Mouse (Mus musculus) lung, postnatal 0 days (tissue): Measurements from ENCODE around the gene Exoc6b. TPM values are rescaled to one million over a fixed set of nuclear protein-coding genes. Genes with fewer than 3 reads are reported as not detected.
"Not testable (repeated sequence)": the region's sequence is repeated elsewhere in the genome, so short reads cannot be mapped to it uniquely, and the experiment has no call there.

ENCODE experiments used
- ATAC-seq: fragments of 200-750 bp; cut with Nextera tagmentation; 2 replicates; pipeline ENCODE4 v1.8.0; 2017; ENCODE audit warnings: moderate library complexity
- DNase-seq: peaks from one replicate; pipeline ENCODE4 v3.0.0-alpha.2; 2016; ENCODE audit warnings: low spot score
- H3K27ac ChIP-seq: fragments of 300-500 bp; sonication (generic); 2 replicates; pipeline ENCODE4 v1.5.1; 2014; ENCODE audit warnings: antibody characterized with exemption, mild to moderate bottlenecking, low read length, mixed read lengths
- H3K27me3 ChIP-seq: fragments of 300-500 bp; sonication (generic); replicated peaks from 2 replicates; pipeline ENCODE4 v1.6.1; 2014; ENCODE audit warnings: low read length, mixed read lengths; ENCODE audit not compliant: insufficient read depth
- H3K36me3 ChIP-seq: fragments of 300-500 bp; sonication (generic); 2 replicates; pipeline ENCODE4 v1.6.1; 2014; ENCODE audit warnings: low read length, mixed read lengths; ENCODE audit not compliant: insufficient read depth
- H3K4me1 ChIP-seq: fragments of 300-500 bp; sonication (generic); 2 replicates; pipeline ENCODE4 v1.6.1; 2014; ENCODE audit warnings: antibody characterized with exemption, low read depth, low read length, mixed read lengths; ENCODE audit not compliant: insufficient read depth
- H3K4me2 ChIP-seq: fragments of 300-500 bp; sonication (generic); replicated peaks from 2 replicates; pipeline ENCODE4 v1.6.1; 2014; ENCODE audit warnings: low read depth, mild to moderate bottlenecking, low read length, moderate library complexity, mixed read lengths
- H3K4me3 ChIP-seq: fragments of 300-500 bp; sonication (generic); 2 replicates; pipeline ENCODE4 v1.5.1; 2014; ENCODE audit warnings: low read depth, low read length
- H3K9ac ChIP-seq: fragments of 300-500 bp; sonication (generic); replicated peaks from 2 replicates; pipeline ENCODE4 v1.6.1; 2014; ENCODE audit warnings: low read depth, mild to moderate bottlenecking
- H3K9me3 ChIP-seq: fragments of 300-500 bp; sonication (generic); 2 replicates; pipeline ENCODE4 v1.6.1; 2016; ENCODE audit warnings: low read length, mixed read lengths
- CTCF ChIP-seq: IDR thresholded peaks from 2 replicates; pipeline ENCODE4 v1.5.1; 2016; ENCODE audit warnings: antibody characterized with exemption, mild to moderate bottlenecking
- EP300 ChIP-seq: IDR thresholded peaks from 2 replicates; pipeline ENCODE4 v1.6.1; 2016; ENCODE audit warnings: antibody characterized with exemption, mild to moderate bottlenecking, control low read depth
- WGBS: fragments of 180-500 bp; shearing (Covaris S2); extraction: QIAGEN DNeasy Blood & Tissue Kit; methylation state at CpG from one replicate; pipeline ENCODE4 v1.1.7; 2014; 5-methylcytosine and 5-hydroxymethylcytosine counted together
- polyA plus RNA-seq: library from polyadenylated mRNA; unstranded; fragments of >200 nt; fragmentation: Nextera tagmentation; extraction: Ambion mirVana; gene quantifications from 2 replicates; pipeline ENCODE4 v1.2.1, GENCODE M21; 2015

Exoc6b gene
- polyA plus RNA-seq, 1 experiment from 2014 or later = 14.8 TPM

DNA sequence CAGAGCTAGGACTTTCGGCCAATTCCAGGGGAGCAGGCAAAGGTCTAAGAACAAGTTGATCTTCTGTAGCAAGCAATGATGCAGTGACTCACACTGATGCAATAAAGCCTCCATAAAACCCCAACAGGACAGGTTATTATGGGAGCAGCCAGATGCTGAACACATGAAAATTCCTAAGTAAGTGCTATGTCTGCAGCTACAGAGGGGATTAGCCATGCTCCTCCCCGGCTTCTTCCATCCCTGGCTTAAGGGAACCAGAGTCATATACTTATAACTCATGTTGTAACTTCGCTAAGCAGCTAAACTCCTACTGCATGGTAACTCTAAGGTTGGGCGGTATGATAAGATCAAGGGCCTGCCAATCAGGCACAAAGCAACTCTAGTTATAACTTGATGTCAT, 18.1 kb upstream of the Exoc6b start:
- Histone ChIP-seq H3K9ac (no peak overlapping the region), H3K36me3 (no peaks in the 10 kb centered on the region), H3K4me2 (no peak overlapping the region), H3K27me3 (no peaks in the 10 kb centered on the region), H3K4me3 (no peak overlapping the region), H3K27ac (no peak overlapping the region), H3K4me1 (no peaks in the 10 kb centered on the region), H3K9me3 (no peaks in the 10 kb centered on the region)
- TF ChIP-seq CTCF = no peak
- no peak for TF ChIP-seq EP300
- DNase-seq (no peak), ATAC-seq (no peak)
- 90% methylated on average over 4 of the region's 4 CpGs for WGBS

DNA sequence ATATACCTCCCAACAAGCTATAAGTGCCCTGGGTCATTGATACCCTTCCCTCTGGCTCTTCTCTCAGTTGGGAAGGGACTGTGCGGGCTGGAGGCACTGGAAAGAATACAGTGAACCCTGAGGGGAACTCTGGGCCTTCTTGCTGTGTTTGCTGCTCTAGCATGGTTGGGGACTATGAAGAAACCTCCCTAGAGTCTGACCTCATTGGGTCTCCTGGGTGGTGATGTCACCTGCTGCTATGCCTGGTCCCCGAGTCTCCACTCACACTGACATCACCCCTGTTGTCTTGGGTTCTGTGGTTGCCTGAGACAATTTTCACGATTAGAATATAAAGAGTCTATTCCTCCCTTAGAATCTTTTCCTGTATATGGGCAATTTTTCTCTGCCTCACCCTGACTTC, 17.3 kb upstream of the Exoc6b start:
- no peak overlapping the region for H3K27ac ChIP-seq
- H3K4me2 ChIP-seq = no peak overlapping the region
- no peak for ATAC-seq
- no peak for DNase-seq
- no peaks in the 10 kb centered on the region for H3K36me3 ChIP-seq
- H3K9me3 ChIP-seq = no peaks in the 10 kb centered on the region
- H3K4me3 ChIP-seq = no peak overlapping the region
- no peaks in the 10 kb centered on the region for H3K27me3 ChIP-seq
- WGBS = 67% methylated on average over 3 of the region's 3 CpGs
- H3K4me1 ChIP-seq = no peaks in the 10 kb centered on the region
- no peak for TF ChIP-seq EP300
- TF ChIP-seq CTCF = no peak
- H3K9ac ChIP-seq = no peak overlapping the region

DNA sequence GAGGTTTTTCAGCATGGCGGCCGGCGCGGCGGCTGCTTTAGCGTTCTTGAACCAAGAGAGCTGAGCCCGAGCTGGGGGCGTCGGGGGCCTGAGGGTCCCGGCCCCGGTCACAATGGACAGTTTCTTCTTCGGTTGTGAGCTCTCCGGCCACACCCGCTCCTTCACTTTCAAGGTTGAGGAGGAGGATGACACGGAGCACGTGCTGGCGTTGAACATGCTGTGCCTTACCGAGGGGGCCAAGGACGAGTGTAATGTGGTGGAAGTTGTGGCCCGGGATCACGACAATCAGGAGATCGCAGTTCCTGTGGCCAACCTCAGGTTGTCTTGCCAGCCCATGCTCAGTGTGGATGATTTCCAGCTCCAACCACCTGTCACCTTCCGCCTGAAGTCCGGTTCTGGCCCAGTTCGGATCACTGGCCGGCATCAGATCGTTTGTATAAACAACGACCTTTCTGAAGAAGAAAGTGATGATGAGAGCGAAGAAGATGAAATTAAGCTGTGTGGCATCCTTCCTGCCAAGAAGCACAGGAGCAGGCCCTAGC, 6.9 kb upstream of the Exoc6b start:
- not testable (repeated sequence) for H3K4me2 ChIP-seq, H3K36me3 ChIP-seq, H3K27me3 ChIP-seq, ATAC-seq, H3K4me1 ChIP-seq, H3K4me3 ChIP-seq, DNase-seq, H3K9ac ChIP-seq, H3K9me3 ChIP-seq, H3K27ac ChIP-seq
- WGBS = 75% methylated on average over 29 of the region's 29 CpGs

DNA sequence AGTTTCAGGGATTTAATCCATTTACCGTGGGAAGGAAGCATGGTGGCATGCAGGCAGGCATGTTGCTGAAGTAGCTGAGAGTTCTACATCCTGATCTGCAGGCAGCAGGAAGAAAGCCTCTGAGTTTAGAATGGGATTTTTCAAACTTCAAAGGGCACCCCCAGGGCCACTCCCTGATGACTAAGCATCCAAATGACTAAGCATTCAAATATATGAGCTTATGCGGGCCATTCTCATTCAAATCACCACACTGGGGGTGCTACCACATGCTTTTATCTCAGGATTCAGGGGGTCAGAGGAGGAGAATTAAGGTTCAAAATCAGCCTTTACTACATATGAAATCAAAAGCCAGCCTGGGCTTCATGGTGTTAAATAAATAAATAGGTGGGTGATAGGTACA, 5.7 kb upstream of the Exoc6b start:
- Histone ChIP-seq H3K4me2 (no peak overlapping the region), H3K27me3 (no peaks in the 10 kb centered on the region), H3K9me3 (no peaks in the 10 kb centered on the region), H3K27ac (no peak overlapping the region), H3K36me3 (no peaks in the 10 kb centered on the region), H3K9ac (no peak overlapping the region), H3K4me1 (no peaks in the 10 kb centered on the region), H3K4me3 (no peak overlapping the region)
- TF ChIP-seq EP300 = no peak
- TF ChIP-seq CTCF = no peak
- no peak for DNase-seq
- ATAC-seq = no peak
- WGBS = 15% methylated on average over 2 of the region's 2 CpGs

DNA sequence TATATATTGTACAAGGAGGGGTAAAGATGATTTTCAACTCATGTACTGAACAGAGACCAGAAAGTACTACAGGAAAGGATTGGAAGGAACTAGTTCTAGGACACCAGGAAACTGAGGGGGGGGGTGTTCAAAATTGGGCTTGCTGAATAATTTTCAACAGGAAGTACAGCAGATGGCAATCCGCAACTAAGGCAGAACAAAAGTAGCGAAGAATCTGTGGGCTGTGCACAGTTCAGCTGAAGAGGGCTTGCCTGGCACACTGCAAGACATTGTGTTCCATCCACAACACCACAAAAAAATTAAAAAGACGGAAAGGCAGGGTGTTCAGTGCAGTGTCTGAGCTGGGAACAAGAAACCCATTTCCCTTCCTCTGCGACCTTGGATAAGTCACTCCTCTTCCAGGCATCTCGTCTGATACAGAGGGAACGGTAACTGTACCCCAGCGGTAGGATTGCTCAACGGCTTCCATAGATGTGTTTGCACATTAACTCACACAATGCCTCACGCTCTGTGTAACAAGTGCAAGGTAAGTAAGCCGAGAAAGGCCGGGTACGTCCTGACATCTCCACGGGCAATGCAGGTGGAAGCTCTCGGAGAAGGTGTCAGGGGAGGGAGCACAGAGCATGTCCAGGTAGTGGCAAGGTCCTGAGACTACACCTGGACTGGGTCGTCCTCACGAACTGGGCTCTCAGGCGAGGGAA, 841 bp downstream of the Exoc6b start:
- TF ChIP-seq EP300 (no peak), CTCF (peak; percentile 27)
- Histone ChIP-seq H3K27ac (peak overlapping the region; percentile 81), H3K9ac (peak overlapping the region; percentile 77), H3K4me1 (peaks cover 9% of the 10 kb centered on the region; the same call in 1 of the 2 replicates), H3K4me3 (peak overlapping the region; percentile 84), H3K27me3 (no peaks in the 10 kb centered on the region), H3K36me3 (no peaks in the 10 kb centered on the region), H3K4me2 (peak overlapping the region; percentile 91), H3K9me3 (no peaks in the 10 kb centered on the region)
- DNase-seq (peak; percentile 68), ATAC-seq (peak; percentile 40)
- WGBS = 3% methylated on average over 16 of the region's 17 CpGs

DNA sequence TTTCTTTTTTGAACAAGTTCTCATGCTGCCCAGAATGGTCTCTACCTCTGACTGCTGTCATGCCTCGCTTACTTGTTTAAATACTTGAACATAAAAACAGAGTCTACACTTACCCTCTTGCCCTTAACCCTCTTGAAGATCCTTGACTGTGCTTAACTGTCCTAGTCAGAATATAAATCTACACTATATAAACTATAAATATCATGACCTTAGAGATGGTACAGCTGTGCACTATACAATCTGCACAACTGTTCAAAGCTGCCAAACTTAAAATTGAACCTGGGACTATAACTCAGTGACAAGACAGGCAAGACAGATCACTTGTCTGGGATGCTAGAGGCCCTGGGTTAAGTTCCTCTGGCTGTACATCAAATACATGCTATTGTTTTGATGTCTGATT, 11.7 kb downstream of the Exoc6b start:
- Histone ChIP-seq H3K4me2 (no peak overlapping the region), H3K9ac (no peak overlapping the region), H3K4me1 (no peaks in the 10 kb centered on the region), H3K27me3 (no peaks in the 10 kb centered on the region), H3K27ac (no peak overlapping the region), H3K36me3 (no peaks in the 10 kb centered on the region), H3K9me3 (no peaks in the 10 kb centered on the region), H3K4me3 (no peak overlapping the region)
- DNase-seq (no peak), ATAC-seq (no peak)
- WGBS = 38% methylated on average over 1 of the region's 1 CpGs
- TF ChIP-seq CTCF (no peak), EP300 (no peak)

DNA sequence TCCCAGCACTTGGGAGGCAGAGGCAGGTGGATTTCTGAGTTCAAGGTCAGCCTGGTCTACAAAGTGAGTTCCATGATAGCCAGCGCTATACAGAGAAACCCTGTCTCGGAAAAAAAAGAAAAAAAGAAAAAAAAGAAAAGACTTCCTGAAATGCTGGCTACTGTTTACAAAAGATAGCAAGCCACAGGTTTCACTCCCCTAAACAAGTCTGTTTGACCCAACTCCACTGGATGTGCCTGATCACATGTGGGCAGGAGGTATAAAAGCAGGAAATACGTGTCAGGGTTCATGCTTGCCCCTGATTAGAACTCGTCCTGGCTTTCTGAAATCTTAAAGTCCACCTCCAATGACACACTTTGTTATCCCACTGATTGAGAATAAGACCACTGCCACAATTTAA, 18.2 kb downstream of the Exoc6b start:
- ATAC-seq = no peak

More for the DNA sequence above, 18.2 kb downstream of the Exoc6b start:
- Histone ChIP-seq H3K4me1 (no peaks in the 10 kb centered on the region), H3K4me2 (no peak overlapping the region), H3K9me3 (no peaks in the 10 kb centered on the region), H3K27me3 (no peaks in the 10 kb centered on the region), H3K27ac (no peak overlapping the region), H3K9ac (no peak overlapping the region), H3K4me3 (no peak overlapping the region), H3K36me3 (no peaks in the 10 kb centered on the region)
- TF ChIP-seq EP300 (no peak), CTCF (no peak)
- WGBS = 70% methylated on average over 4 of the region's 4 CpGs
- no peak for DNase-seq
